Mouse (Mus musculus) CH12.LX (cell line): ENCODE data around the gene Pcdh15. TPM values are rescaled to one million over a fixed set of nuclear protein-coding genes. Genes with fewer than 3 reads are reported as not detected.

Experiments
- DNase-seq: peaks from one replicate; pipeline ENCODE4 v3.0.0-alpha.2; 2013; ENCODE audit errors: extremely low read depth
- H3K27ac ChIP-seq: 2 replicates; pipeline ENCODE4 v1.5.1; 2012; ENCODE audit warnings: low read depth, mild to moderate bottlenecking, control low read depth, moderate library complexity; ENCODE audit not compliant: insufficient read depth
- H3K27me3 ChIP-seq: replicated peaks from 2 replicates; pipeline ENCODE3; 2012; ENCODE audit warnings: inconsistent platforms
- H3K36me3 ChIP-seq, 2 experiments: replicated peaks in 1 of 2; 2 replicates each; pipeline versions ENCODE3 to v1.6.1; 2012; ENCODE audit warnings: inconsistent platforms in 1 of 2, low read length in 1 of 2, mild to moderate bottlenecking in 1 of 2, mixed read lengths in 1 of 2, moderate library complexity in 1 of 2; ENCODE audit not compliant: control insufficient read depth in 1 of 2, insufficient read depth in 1 of 2
- H3K4me1 ChIP-seq, 2 experiments: 2 replicates each; pipeline ENCODE4 v1.6.1; 2012; ENCODE audit warnings: inconsistent platforms in 1 of 2, moderate library complexity in 1 of 2; ENCODE audit not compliant: insufficient read depth in 2 of 2, control insufficient read depth in 1 of 2
- H3K4me2 ChIP-seq: 2 replicates; pipeline ENCODE4 v1.6.1; 2012; ENCODE audit warnings: low read depth, mild to moderate bottlenecking, control low read depth; ENCODE audit not compliant: poor library complexity, insufficient read depth, severe bottlenecking
- H3K4me3 ChIP-seq, 3 experiments: fragments of 150-350 bp in 1 of 3; sonication (generic) in 1 of 3; replicated peaks in 1 of 3; 2 replicates each; pipeline versions ENCODE3 to v1.5.1; 2011 to 2012; ENCODE audit warnings: low read depth in 2 of 3, low read length in 2 of 3, mild to moderate bottlenecking in 2 of 3, moderate library complexity in 2 of 3, control low read depth in 1 of 3, improper control_type of control experiment in 1 of 3, inconsistent platforms in 1 of 3, mixed read lengths in 1 of 3; ENCODE audit not compliant: poor library complexity in 1 of 3
- H3K79me2 ChIP-seq: replicated peaks from 2 replicates; pipeline ENCODE4 v1.6.1; 2012; ENCODE audit warnings: mild to moderate bottlenecking, moderate library complexity; ENCODE audit not compliant: control insufficient read depth, poor library complexity, insufficient read depth, severe bottlenecking; ENCODE audit errors: extremely low read depth
- H3K9ac ChIP-seq: 2 replicates; pipeline ENCODE4 v1.6.1; 2012; ENCODE audit warnings: low read depth, mild to moderate bottlenecking, control low read depth, moderate library complexity; ENCODE audit not compliant: insufficient read depth
- H3K9me3 ChIP-seq: replicated peaks from 2 replicates; pipeline ENCODE3; 2012; ENCODE audit warnings: low read length, inconsistent platforms, mixed read lengths
- CTCF ChIP-seq, 2 experiments: IDR thresholded peaks in 1 of 2; conservative IDR thresholded peaks in 1 of 2; 2 replicates each; pipeline ENCODE4 v1.5.1; 2011 to 2012; ENCODE audit warnings: low read depth in 2 of 2, low read length in 2 of 2, improper control_type of control experiment in 1 of 2, inconsistent platforms in 1 of 2, mild to moderate bottlenecking in 1 of 2, moderate library complexity in 1 of 2
- ELF1 ChIP-seq: IDR thresholded peaks from 2 replicates; pipeline ENCODE4 v1.6.1; 2014; ENCODE audit warnings: low read depth, mild to moderate bottlenecking, inconsistent platforms, low read length, improper control_type of control experiment
- HCFC1 ChIP-seq: IDR thresholded peaks from 2 replicates; pipeline ENCODE4 v1.6.1; 2012; ENCODE audit warnings: low read depth, mild to moderate bottlenecking, inconsistent platforms, low read length, improper control_type of control experiment
- IRF4 ChIP-seq: IDR thresholded peaks from 2 replicates; pipeline ENCODE4 v1.6.1; 2014; ENCODE audit warnings: low read depth, mild to moderate bottlenecking, inconsistent platforms, low read length, improper control_type of control experiment
- JUN ChIP-seq: IDR thresholded peaks from 2 replicates; pipeline ENCODE4 v1.6.1; 2011; ENCODE audit warnings: low read depth, mild to moderate bottlenecking, low read length, improper control_type of control experiment, moderate library complexity; ENCODE audit not compliant: insufficient read depth
- JUND ChIP-seq: conservative IDR thresholded peaks from 2 replicates; pipeline ENCODE4 v1.6.1; 2011; ENCODE audit warnings: low read depth, low read length, improper control_type of control experiment
- MEF2A ChIP-seq: IDR thresholded peaks from 2 replicates; pipeline ENCODE4 v1.6.1; 2014; ENCODE audit warnings: low read depth, mild to moderate bottlenecking, inconsistent platforms, low read length, improper control_type of control experiment, borderline replicate concordance
- NRF1 ChIP-seq: IDR thresholded peaks from 2 replicates; pipeline ENCODE4 v1.6.1; 2014; ENCODE audit warnings: low read depth, mild to moderate bottlenecking, inconsistent platforms, low read length, improper control_type of control experiment, moderate library complexity
- PAX5 ChIP-seq: IDR thresholded peaks from 2 replicates; pipeline ENCODE4 v1.6.1; 2012; ENCODE audit warnings: low read length, inconsistent platforms, mixed read lengths
- RAD21 ChIP-seq: IDR thresholded peaks from 2 replicates; pipeline ENCODE4 v1.6.1; 2011; ENCODE audit warnings: low read depth, mild to moderate bottlenecking, low read length, improper control_type of control experiment, moderate library complexity
- SMC3 ChIP-seq: IDR thresholded peaks from 2 replicates; pipeline ENCODE4 v1.6.1; 2011; ENCODE audit warnings: low read depth, low read length, improper control_type of control experiment
- UBTF ChIP-seq: IDR thresholded peaks from 2 replicates; pipeline ENCODE4 v1.6.1; 2012; ENCODE audit warnings: low read depth, mild to moderate bottlenecking, inconsistent platforms, low read length, improper control_type of control experiment, moderate library complexity
- dilution Hi-C: fragments of 300-500 bp; cut with MboI; formaldehyde crosslinking; loops from 2 replicates; pipeline ENCODE4 v1.14.3; 2020; ENCODE audit warnings: low sequenced_read_pairs; ENCODE audit not compliant: extremely low pct_unique_long_range_greater_than_20kb, extremely low pct_ligation_motif_present
- in situ Hi-C: fragments of 300-500 bp; cut with MboI; formaldehyde crosslinking; loops from 3 replicates; pipeline ENCODE4 v1.14.3; 2019; ENCODE audit warnings: low sequenced_read_pairs, low pct_ligation_motif_present, low pct_unique_long_range_greater_than_20kb, mixed read lengths
- polyA plus RNA-seq: library from polyadenylated mRNA; unstranded; fragments of >175 nt; gene quantifications from 2 replicates; pipeline ENCODE4 v1.2.1, GENCODE M21; 2012; ENCODE audit warnings: low read depth; ENCODE audit not compliant: insufficient read length
- total RNA-seq, 2 experiments: library from RNA; depleted of rRNA; stranded (reverse); fragments of 300-350 nt in 1 of 2; fragments of >200 nt in 1 of 2; gene quantifications; 2 replicates each; pipeline ENCODE4 v1.2.3; 2012 to 2014

Pcdh15 gene
- total and polyA plus RNA-seq, 3 experiments, result not detected

- no peaks in the 10 kb centered on the region for H3K4me1 ChIP-seq
- H3K27ac ChIP-seq, result no peak overlapping the region
- DNase-seq, result no peak
- no peak for TF ChIP-seq IRF4
- no peak for TF ChIP-seq JUN
- TF ChIP-seq JUND, result no peak
- no peak for TF ChIP-seq UBTF
- no peak for TF ChIP-seq PAX5
- H3K9me3 ChIP-seq, result peaks cover 68% of the 10 kb centered on the region
- H3K27me3 ChIP-seq, result no peaks in the 10 kb centered on the region
- in situ Hi-C loops (no loop called here), dilution Hi-C loops (no loop called here)
- H3K4me2 ChIP-seq, result no peak overlapping the region
- H3K36me3 ChIP-seq, result no peaks in the 10 kb centered on the region
- H3K9ac ChIP-seq, result no peak overlapping the region
- H3K79me2 ChIP-seq, result no peaks in the 10 kb centered on the region
- no peak overlapping the region for H3K4me3 ChIP-seq
These were observed 702 bp downstream of the Pcdh15 start for GRCm38 (mm10) chr10:73099846-73100241.

GRCm38 (mm10) chr10:73103383-73103994, 4.3 kb downstream of the Pcdh15 start:
- DNase-seq, result no peak
- TF ChIP-seq ELF1 (no peak), MEF2A (no peak), HCFC1 (no peak), NRF1 (no peak)
- Histone ChIP-seq H3K27me3 (no peaks in the 10 kb centered on the region), H3K27ac (no peak overlapping the region), H3K9ac (no peak overlapping the region), H3K4me1 (no peaks in the 10 kb centered on the region), H3K4me2 (no peak overlapping the region), H3K9me3 (peaks cover 48% of the 10 kb centered on the region), H3K79me2 (no peaks in the 10 kb centered on the region), H3K36me3 (no peaks in the 10 kb centered on the region), H3K4me3 (no peak overlapping the region)
- in situ Hi-C loops, result no loop called here
- dilution Hi-C loops, result no loop called here

GRCm38 (mm10) chr10:73105893-73106292, 6.8 kb downstream of the Pcdh15 start:
- H3K4me3 ChIP-seq, result no peak overlapping the region
- H3K4me2 ChIP-seq, result no peak overlapping the region
- no peaks in the 10 kb centered on the region for H3K4me1 ChIP-seq
- TF ChIP-seq MEF2A (no peak), SMC3 (peak; percentile 7; the same call in 1 of the 2 replicates), RAD21 (peak; percentile 35), CTCF (conservative IDR thresholded peaks at IDR 0.05 in 1 of 2, IDR thresholded peaks at IDR 0.05 in 1 of 2; ENCODE audit: low read depth in 2 of 2, low read length in 2 of 2) (peak; percentile 15 to 51; a peak in 2 of 4 replicates)
- H3K36me3 ChIP-seq, result no peaks in the 10 kb centered on the region
- H3K27ac ChIP-seq, result no peak overlapping the region
- no peak overlapping the region for H3K9ac ChIP-seq
- H3K27me3 ChIP-seq, result no peaks in the 10 kb centered on the region
- in situ Hi-C loops, result no loop called here
- dilution Hi-C loops, result no loop called here
- peak; percentile 7 for DNase-seq
- no peaks in the 10 kb centered on the region for H3K79me2 ChIP-seq
- peaks cover 38% of the 10 kb centered on the region for H3K9me3 ChIP-seq
